Comparison of ENCODE assay signal across 8 mouse cellular contexts in genomic region chr16:29814655-29815054, GRCm38 (mm10).
DNase-seq lines count a peak whose midpoint lies in the region; ATAC-seq lines count a peak whose summit lies in the region.

No protein-coding gene starts in this region.

- no peak for DNase-seq in heart, postnatal 25 days (ENCODE audit: low spot score)
- DNase-seq in right cerebral cortex, adult 18-20 months: peak; percentile 14
- DNase-seq in right cerebral cortex, postnatal 14 days: no peak
- DNase-seq in limb, embryonic 11.5 days (ENCODE audit: low spot score): no peak
- DNase-seq in ovary, adult 18-20 months (ENCODE audit: low spot score): no peak
- DNase-seq in urinary bladder, adult 18-20 months (ENCODE audit: low spot score in 2 of 2): no peak

- H3K27me3 ChIP-seq in heart, embryonic 15.5 days: peaks cover 42% of the 10 kb centered on the region
- H3K27me3 ChIP-seq in limb, embryonic 11.5 days (ENCODE audit: control insufficient read depth, insufficient read depth, low read length): no peaks in the 10 kb centered on the region

- ATAC-seq in heart, embryonic 15.5 days (replicated peaks; ENCODE audit: insufficient number of reproducible peaks, insufficient read depth, low FRiP score, low read depth): no peak
- no peak for ATAC-seq in limb, embryonic 11.5 days (ENCODE audit: insufficient number of reproducible peaks, low FRiP score, low TSS enrichment, low read depth)
- ATAC-seq in megakaryocyte-erythroid progenitor cell, adult 5-6 weeks (replicated peaks; ENCODE audit: low FRiP score, low TSS enrichment, poor library complexity, severe bottlenecking): no peak

- no peak overlapping the region for H3K9ac ChIP-seq in heart, embryonic 15.5 days
- H3K9ac ChIP-seq in limb, embryonic 11.5 days (ENCODE audit: low read length): no peak overlapping the region

- 74% methylated on average over 2 of the region's 2 CpGs for WGBS in heart, embryonic 15.5 days
- WGBS in limb, embryonic 11.5 days: 73% methylated on average over 2 of the region's 2 CpGs

- no peak overlapping the region for H3K4me3 ChIP-seq in heart, embryonic 15.5 days
- H3K4me3 ChIP-seq in limb, embryonic 11.5 days (ENCODE audit: low read depth, low read length): no peak overlapping the region

- H3K27ac ChIP-seq in heart, embryonic 15.5 days: peak overlapping the region; percentile 84; the same call in 1 of the 2 replicates
- peak overlapping the region; percentile 82; the same call in 1 of the 2 replicates for H3K27ac ChIP-seq in limb, embryonic 11.5 days (replicated peaks; ENCODE audit: low read depth, low read length)

- H3K36me3 ChIP-seq in heart, embryonic 15.5 days: no peaks in the 10 kb centered on the region
- no peaks in the 10 kb centered on the region for H3K36me3 ChIP-seq in limb, embryonic 11.5 days (ENCODE audit: control insufficient read depth, insufficient read depth, low read length)

- peaks cover 26% of the 10 kb centered on the region for H3K4me1 ChIP-seq in heart, embryonic 15.5 days (replicated peaks)
- H3K4me1 ChIP-seq in limb, embryonic 11.5 days (ENCODE audit: control insufficient read depth, insufficient read depth, low read length): peaks cover 12% of the 10 kb centered on the region

- H3K9me3 ChIP-seq in heart, embryonic 15.5 days (replicated peaks): no peaks in the 10 kb centered on the region
- H3K9me3 ChIP-seq in limb, embryonic 11.5 days (ENCODE audit: control insufficient read depth, low read length): no peaks in the 10 kb centered on the region

- H3K4me2 ChIP-seq in heart, embryonic 15.5 days: no peak overlapping the region
- H3K4me2 ChIP-seq in limb, embryonic 11.5 days (ENCODE audit: low read depth, severe bottlenecking): peak overlapping the region; percentile 98

- intact Hi-C loops in heart, postnatal 25 days (cut with DNase I): loop anchor here (2.0 to 5.0 kb wide), 4 partner anchors 128 to 376 kb away; no protein-coding TSS in a partner anchor
